Mouse (Mus musculus) layer of hippocampus, postnatal 25 days (tissue): ENCODE results near the gene Cfap157. TPM values are rescaled to one million over a fixed set of nuclear protein-coding genes. Genes with fewer than 3 reads are reported as not detected.

Source experiments
- total RNA-seq, 2 experiments: library from RNA; stranded (reverse); gene quantifications; 2 replicates each; pipeline ENCODE4 v1.2.3; 2021

The Cfap157 gene
- total RNA-seq, 2 experiments from 2014 or later = 0.49 to 1.3 TPM

Other genes starting within 250 kb of the Cfap157 start
- gene Fam102a, start 249.1 kb downstream of the Cfap157 start, total RNA-seq = 10 to 100 TPM; 70.2 to 75.2 TPM
- 10 to 100 TPM; 74.0 to 80.4 TPM for gene Dpm2, start 213.6 kb downstream of the Cfap157 start, total RNA-seq
- gene Pip5kl1, start 209.6 kb downstream of the Cfap157 start, total RNA-seq = 1 to 10 TPM; 4.0 to 4.1 TPM
- gene 9430097D07Rik, start 208.7 kb downstream of the Cfap157 start, total RNA-seq = under 1 TPM in 1 of 2 experiments, not detected in 1; 0.33 TPM
- 10 to 100 TPM; 41.4 to 48.8 TPM for gene St6galnac4, start 197.3 kb downstream of the Cfap157 start, total RNA-seq
- 100 to 1,000 TPM; 105 to 124 TPM for gene St6galnac6, start 184.7 kb downstream of the Cfap157 start, total RNA-seq
- gene Ak1, start 162.7 kb downstream of the Cfap157 start, total RNA-seq = 100 to 1,000 TPM; 127 to 140 TPM
- 10 to 100 TPM; 17.4 to 24.2 TPM for gene Eng, start 137.8 kb downstream of the Cfap157 start, total RNA-seq
- gene Fpgs, start 80.3 kb downstream of the Cfap157 start, total RNA-seq = 10 to 100 TPM in 1 of 2 experiments, 1 to 10 TPM in 1; 8.4 to 10.7 TPM
- 100 to 1,000 TPM in 1 of 2 experiments, 10 to 100 TPM in 1; 96.0 to 106 TPM for gene Cdk9, start 71.4 kb downstream of the Cfap157 start, total RNA-seq
- gene Sh2d3c, start 63.4 kb downstream of the Cfap157 start, total RNA-seq = 10 to 100 TPM; 22.8 to 23.9 TPM
- gene 6330409D20Rik, start 43.4 kb downstream of the Cfap157 start, total RNA-seq = 1 to 10 TPM; 1.1 to 1.3 TPM
- gene Tor2a, start 27.2 kb downstream of the Cfap157 start, total RNA-seq = 10 to 100 TPM; 32.2 to 33.3 TPM
- gene Ttc16, start 8.8 kb downstream of the Cfap157 start, total RNA-seq = under 1 TPM; 0.54 to 0.59 TPM
- gene Ptrh1, start 8.6 kb downstream of the Cfap157 start, total RNA-seq = 1 to 10 TPM; 5.9 to 7.9 TPM
- 100 to 1,000 TPM; 596 to 606 TPM for gene Stxbp1, start 62.8 kb upstream of the Cfap157 start, total RNA-seq
- 10 to 100 TPM; 15.1 to 15.7 TPM for gene Fam129b, start 91.7 kb upstream of the Cfap157 start, total RNA-seq
- gene Rpl12, start 177.1 kb upstream of the Cfap157 start, total RNA-seq = 100 to 1,000 TPM; 101 to 110 TPM
- gene Lrsam1, start 177.2 kb upstream of the Cfap157 start, total RNA-seq = 10 to 100 TPM; 35.6 to 36.1 TPM
- gene Slc2a8, start 197.7 kb upstream of the Cfap157 start, total RNA-seq = 10 to 100 TPM; 20.5 to 21.4 TPM